In genomic region chr2:142116623-142117022, GRCm38 (mm10) we compare ENCODE assay signal across 11 mouse cellular contexts.
"Had no signal": no experiment of that assay in that cellular context is flagged by ENCODE, and none has a peak within 500 bp of the region (broad histone marks: within the 10 kb centered on the region; RNA-seq: fewer than 3 reads in every experiment).

No protein-coding gene starts in this region.

- H3K4me1 ChIP-seq: hindbrain, embryonic 15.5 days; liver, embryonic 15.5 days; midbrain, embryonic 12.5 days had no signal

- H3K9me3 ChIP-seq: hindbrain, embryonic 15.5 days; liver, embryonic 15.5 days; midbrain, embryonic 12.5 days had no signal

- ATAC-seq: intestine, postnatal 0 days had no signal

- H3K4me3 ChIP-seq: hindbrain, embryonic 15.5 days; layer of hippocampus, adult 2 months; liver, embryonic 15.5 days; midbrain, embryonic 12.5 days had no signal

- H3K4me2 ChIP-seq: hindbrain, embryonic 15.5 days; liver, embryonic 11.5 days; liver, embryonic 15.5 days; midbrain, embryonic 12.5 days had no signal

- H3K27ac ChIP-seq: hindbrain, embryonic 15.5 days; layer of hippocampus, adult 2 months; liver, embryonic 15.5 days; midbrain, embryonic 12.5 days had no signal

- DNase-seq: kidney, adult 8-10 months; left cerebral cortex, postnatal 4 days; spleen, adult 18-20 months; thymus, adult 18-20 months; thymus, postnatal 25 days had no signal

- H3K36me3 ChIP-seq: hindbrain, embryonic 15.5 days; liver, embryonic 15.5 days; midbrain, embryonic 12.5 days had no signal

- H3K27me3 ChIP-seq: hindbrain, embryonic 15.5 days; liver, embryonic 15.5 days; midbrain, embryonic 12.5 days had no signal

- H3K9ac ChIP-seq: hindbrain, embryonic 15.5 days; liver, embryonic 15.5 days; midbrain, embryonic 12.5 days had no signal
